16 mouse cellular contexts compared by ENCODE assay signal in genomic region chr16:90198626-90199025, GRCm38 (mm10). TPM values are rescaled to one million over a fixed set of nuclear protein-coding genes. Genes with fewer than 3 reads are reported as not detected.
DNase-seq lines count a peak whose midpoint lies in the region; ATAC-seq and TF ChIP-seq lines count a peak whose summit lies in the region.
"Had no signal": no experiment of that assay in that cellular context is flagged by ENCODE, and none has a peak within 500 bp of the region (broad histone marks: within the 10 kb centered on the region; RNA-seq: fewer than 3 reads in every experiment).

No protein-coding gene starts in this region.

- H3K36me3 ChIP-seq in MEL (ENCODE audit: control insufficient read depth in 1 of 2, insufficient read depth in 2 of 2, low read length in 2 of 2) (peaks cover 0 to 16% of the 10 kb centered on the region in 2 experiments; a peak in 2 of 4 replicates), macrophage (ENCODE audit: inconsistent target) (no peaks in the 10 kb centered on the region)
- no peaks in the 10 kb centered on the region for H3K36me3 ChIP-seq in liver, embryonic 12.5 days
- H3K36me3 ChIP-seq: forebrain, embryonic 12.5 days; heart, embryonic 12.5 days; hindbrain, embryonic 12.5 days; limb, embryonic 10.5 days; midbrain, embryonic 10.5 days; neural tube, embryonic 15.5 days had no signal

- H3K9me3 ChIP-seq in MEL (replicated peaks; ENCODE audit: insufficient read depth, low read length) = no peaks in the 10 kb centered on the region
- H3K9me3 ChIP-seq in liver, embryonic 12.5 days (replicated peaks) = no peaks in the 10 kb centered on the region
- H3K9me3 ChIP-seq: forebrain, embryonic 12.5 days; heart, embryonic 12.5 days; hindbrain, embryonic 12.5 days; limb, embryonic 10.5 days; midbrain, embryonic 10.5 days; neural tube, embryonic 15.5 days had no signal

- 0 out of 4 replicates have a peak, but pooled peaks of 1 of the 2 experiments have one; percentile 41 for TF ChIP-seq POLR2A in MEL (IDR thresholded peaks at IDR 0.05; ENCODE audit: control insufficient read depth in 1 of 2, insufficient read depth in 1 of 2, low read depth in 1 of 2, low read length in 2 of 2, poor library complexity in 1 of 2)
- no peak for TF ChIP-seq POLR2A in bone marrow, adult 2 months (IDR thresholded peaks at IDR 0.05; ENCODE audit: borderline replicate concordance, control insufficient read depth, low read depth, low read length)

- 26% methylated on average over 6 of the region's 6 CpGs for WGBS in bone marrow, adult 2 months
- WGBS in liver, embryonic 12.5 days (ENCODE audit: insufficient replicate concordance) = 23% methylated on average over 6 of the region's 6 CpGs
- WGBS in macrophage (ENCODE audit: missing documents) = 30% methylated on average over 5 of the region's 6 CpGs

- ATAC-seq in liver, embryonic 12.5 days = no peak

- H3K79me2 ChIP-seq in MEL (ENCODE audit: control insufficient read depth, insufficient read depth, low read length, poor library complexity) = no peaks in the 10 kb centered on the region; the same call in 1 of the 2 replicates
- no peaks in the 10 kb centered on the region for H3K79me2 ChIP-seq in macrophage (ENCODE audit: inconsistent target)

- no peak for TF ChIP-seq CTCF in MEL (IDR thresholded peaks at IDR 0.05 in 2 of 3, conservative IDR thresholded peaks at IDR 0.05 in 1 of 3; ENCODE audit: control insufficient read depth in 1 of 3, insufficient read depth in 1 of 3, low read depth in 2 of 3, low read length in 3 of 3, poor library complexity in 1 of 3, severe bottlenecking in 1 of 3)
- TF ChIP-seq CTCF in bone marrow, adult 2 months (IDR thresholded peaks at IDR 0.05; ENCODE audit: control insufficient read depth, insufficient read depth, low read length) = no peak

- H3K27ac ChIP-seq in MEL (ENCODE audit: control insufficient read depth, low read depth, low read length) = peak overlapping the region; percentile 96
- peak overlapping the region; percentile 40 for H3K27ac ChIP-seq in bone marrow, adult 2 months (ENCODE audit: control insufficient read depth, insufficient read depth, low read depth, low read length, poor library complexity)
- peak overlapping the region; percentile 97 for H3K27ac ChIP-seq in liver, embryonic 12.5 days
- peak overlapping the region; percentile 79 for H3K27ac ChIP-seq in macrophage
- H3K27ac ChIP-seq: forebrain, embryonic 12.5 days; neural tube, embryonic 15.5 days had no signal

- H3K4me3 ChIP-seq in MEL (ENCODE audit: control insufficient read depth in 1 of 2, insufficient read depth in 1 of 2, low read depth in 2 of 2, low read length in 2 of 2) = peak overlapping the region; percentile 39 to 47
- no peak overlapping the region for H3K4me3 ChIP-seq in bone marrow, adult 2 months (replicated peaks; ENCODE audit: control insufficient read depth, low read depth, low read length)
- H3K4me3 ChIP-seq in liver, embryonic 12.5 days = no peak overlapping the region
- H3K4me3 ChIP-seq in macrophage (ENCODE audit: inconsistent target) = no peak overlapping the region
- H3K4me3 ChIP-seq: forebrain, embryonic 12.5 days; neural tube, embryonic 15.5 days had no signal

- TF ChIP-seq EP300 in MEL (IDR thresholded peaks at IDR 0.05; ENCODE audit: low read depth in 1 of 2, low read length in 2 of 2) = peak; percentile 43 to 55

- H3K27me3 ChIP-seq in MEL (ENCODE audit: control insufficient read depth in 1 of 2, insufficient read depth in 2 of 2, low read length in 2 of 2) = no peaks in the 10 kb centered on the region
- no peaks in the 10 kb centered on the region for H3K27me3 ChIP-seq in liver, embryonic 12.5 days (replicated peaks)
- H3K27me3 ChIP-seq: forebrain, embryonic 12.5 days; heart, embryonic 12.5 days; hindbrain, embryonic 12.5 days; neural tube, embryonic 15.5 days had no signal

- peak overlapping the region; percentile 57 for H3K9ac ChIP-seq in MEL (ENCODE audit: control insufficient read depth, low read depth, low read length, poor library complexity, severe bottlenecking)
- peak overlapping the region; percentile 70; the same call in 1 of the 2 replicates for H3K9ac ChIP-seq in liver, embryonic 12.5 days
- H3K9ac ChIP-seq: hindbrain, embryonic 12.5 days; neural tube, embryonic 15.5 days had no signal

- no peak for TF ChIP-seq RAD21 in MEL (IDR thresholded peaks at IDR 0.05; ENCODE audit: low read depth, low read length)

- DNase-seq in MEL (ENCODE audit: low read depth, low spot score) = peak; percentile 66
- no peak for DNase-seq in spleen, postnatal 10 days (ENCODE audit: low spot score in 2 of 2)
- no peak for DNase-seq in layer of hippocampus, adult 8-10 months (ENCODE audit: low spot score in 2 of 2)
- no peak for DNase-seq in kidney, adult 18-20 months
- DNase-seq: adrenal gland, postnatal 10 days; cerebellum, adult 9-11 months; right cerebral cortex, adult 18-20 months had no signal

- H3K4me1 ChIP-seq in MEL (ENCODE audit: control insufficient read depth in 1 of 2, insufficient read depth in 2 of 2, low read length in 2 of 2) = peaks cover 5 to 23% of the 10 kb centered on the region in 2 experiments
- peaks cover 13% of the 10 kb centered on the region; the same call in 1 of the 2 replicates for H3K4me1 ChIP-seq in bone marrow, adult 2 months (ENCODE audit: control insufficient read depth, insufficient read depth, low read length)
- peaks cover 65% of the 10 kb centered on the region for H3K4me1 ChIP-seq in liver, embryonic 12.5 days

- H3K4me2 ChIP-seq in liver, embryonic 12.5 days = peak overlapping the region; percentile 81

TF ChIP-seq in MEL, 35 proteins besides CTCF, POLR2A, EP300 and RAD21 (continues in another document):
- TF ChIP-seq MYB (IDR thresholded peaks at IDR 0.05; ENCODE audit: low read depth, low read length) (no peak), TCF12 (IDR thresholded peaks at IDR 0.05; ENCODE audit: low read depth, low read length) (no peak), MAX (IDR thresholded peaks at IDR 0.05; ENCODE audit: low read length) (no peak), MYC (IDR thresholded peaks at IDR 0.05; ENCODE audit: low read depth, low read length) (0 out of 2 replicates have a peak, but pooled peaks have one; percentile 59), CHD1 (IDR thresholded peaks at IDR 0.05; ENCODE audit: low read depth, low read length) (no peak), ZC3H11A (IDR thresholded peaks at IDR 0.05; ENCODE audit: low read depth, low read length) (no peak), NRF1 (IDR thresholded peaks at IDR 0.05; ENCODE audit: insufficient read depth, low read depth, low read length, poor library complexity, severe bottlenecking) (no peak), MEF2A (IDR thresholded peaks at IDR 0.05; ENCODE audit: extremely low read depth, insufficient replicate concordance, low read depth, low read length, poor library complexity, severe bottlenecking) (peak; percentile 97), GABPA (IDR thresholded peaks at IDR 0.05; ENCODE audit: low read depth, low read length) (no peak), RCOR1 (IDR thresholded peaks at IDR 0.05; ENCODE audit: low read depth, low read length) (no peak), ETS1 (IDR thresholded peaks at IDR 0.05; ENCODE audit: low read depth, low read length) (peak; percentile 74), USF2 (IDR thresholded peaks at IDR 0.05; ENCODE audit: borderline replicate concordance in 1 of 2, insufficient read depth in 1 of 2, low read depth in 1 of 2, low read length in 2 of 2) (no peak), POLR2AphosphoS2 (IDR thresholded peaks at IDR 0.05; ENCODE audit: low read length) (no peak), TAL1 (IDR thresholded peaks at IDR 0.05; ENCODE audit: low read length) (no peak), KAT2A (conservative IDR thresholded peaks at IDR 0.05; ENCODE audit: low read depth, low read length) (no peak), USF1 (IDR thresholded peaks at IDR 0.05; ENCODE audit: low read depth, low read length) (no peak), CHD2 (IDR thresholded peaks at IDR 0.05; ENCODE audit: low read length) (no peak), SMC3 (IDR thresholded peaks at IDR 0.05; ENCODE audit: low read depth, low read length) (no peak), ELF1 (IDR thresholded peaks at IDR 0.05; ENCODE audit: low read depth, low read length) (no peak), ZMIZ1 (IDR thresholded peaks at IDR 0.05; ENCODE audit: low read depth, low read length) (no peak), POLR2AphosphoS5 (IDR thresholded peaks at IDR 0.05; ENCODE audit: borderline replicate concordance, low read depth, low read length) (no peak), BHLHE40 (IDR thresholded peaks at IDR 0.05; ENCODE audit: borderline replicate concordance, low read depth, low read length) (no peak; the same call in 1 of the 2 replicates), JUND (IDR thresholded peaks at IDR 0.05; ENCODE audit: low read depth, low read length) (no peak)

RNA-seq across cellular contexts. Expression of gene Sod1, which starts 21.9 kb away (rescaled TPM):
- total RNA-seq in MEL (2012; rRNA removed) = 380 and 494 TPM in 2 replicates
- polyA plus RNA-seq in MEL (2012; ENCODE audit: insufficient read depth in 1 of 2, insufficient read length in 2 of 2, low read depth in 1 of 2, low replicate concordance in 2 of 2, missing spikeins in 1 of 2) = 1,000 to 10,000 TPM in 1 of 2 experiments, 100 to 1,000 TPM in 1; 474 to 1,094 TPM
- 491 and 690 TPM in 2 replicates for polyA plus RNA-seq in bone marrow, adult 2 months (2011; ENCODE audit: insufficient read depth, insufficient read length, low replicate concordance, missing spikeins)
- 1,290 and 1,294 TPM in 2 replicates for polyA plus RNA-seq in liver, embryonic 12.5 days (2016; fragmentation: Nextera tagmentation; extraction: Ambion mirVana)
- total RNA-seq in macrophage (2018; cell fraction: chromatin; rRNA removed) = 10 to 100 TPM in 23 of 26 experiments, 1 to 10 TPM in 3; 9.0 to 60.1 (median 21.2) TPM
- 100 to 1,000 TPM; 198 to 409 (median 269) TPM for total RNA-seq in macrophage (2018; cell fraction: cytosol; rRNA removed)
- total RNA-seq in macrophage (2018; cell fraction: nucleus; rRNA removed) = 10 to 100 TPM; 25.2 to 96.1 (median 48.3) TPM
- polyA plus RNA-seq in macrophage (2018) = 366 to 429 TPM (median 381 TPM) in 3 replicates
- total RNA-seq in layer of hippocampus, adult 8-10 months (2022) = 100 to 1,000 TPM; 356 to 433 (median 388) TPM

RNA-seq across cellular contexts. Expression of gene Tiam1, which starts 55.1 kb away (rescaled TPM):
- 15.0 and 16.7 TPM in 2 replicates for total RNA-seq in MEL (2012; rRNA removed)
- polyA plus RNA-seq in MEL (2012; ENCODE audit: insufficient read depth in 1 of 2, insufficient read length in 2 of 2, low read depth in 1 of 2, low replicate concordance in 2 of 2, missing spikeins in 1 of 2) = 10 to 100 TPM; 19.9 to 23.9 TPM
- 8.3 and 10.7 TPM in 2 replicates for polyA plus RNA-seq in bone marrow, adult 2 months (2011; ENCODE audit: insufficient read depth, insufficient read length, low replicate concordance, missing spikeins)
- 6.7 and 9.7 TPM in 2 replicates for polyA plus RNA-seq in liver, embryonic 12.5 days (2016; fragmentation: Nextera tagmentation; extraction: Ambion mirVana)
- 10 to 100 TPM in 16 of 26 experiments, 1 to 10 TPM in 10; 2.4 to 91.2 (median 10.7) TPM for total RNA-seq in macrophage (2018; cell fraction: chromatin; rRNA removed)
- total RNA-seq in macrophage (2018; cell fraction: cytosol; rRNA removed) = 1 to 10 TPM; 3.0 to 7.4 (median 4.4) TPM
- 10 to 100 TPM in 10 of 26 experiments, 1 to 10 TPM in 16; 4.9 to 44.7 (median 8.8) TPM for total RNA-seq in macrophage (2018; cell fraction: nucleus; rRNA removed)
- 2.5 to 6.1 TPM (median 3.5 TPM) in 3 replicates for polyA plus RNA-seq in macrophage (2018)
- total RNA-seq in layer of hippocampus, adult 8-10 months (2022) = 100 to 1,000 TPM; 103 to 125 (median 116) TPM

Comparison
In these comparisons a context has a peak if more than half of its experiments do, and no peak if none do; other contexts are left out.
1. H3K27ac ChIP-seq: peak in every context shown above with its lines; median percentile 97 in liver, embryonic 12.5 days; 96 in MEL; 79 in macrophage; 40 in bone marrow, adult 2 months.
2. H3K4me3 ChIP-seq: peak in MEL (2 of 2); none in bone marrow, adult 2 months (single experiment), liver, embryonic 12.5 days (single experiment) and macrophage (single experiment).